Comparison of ENCODE assay signal across 16 mouse cellular contexts in the genomic region with DNA sequence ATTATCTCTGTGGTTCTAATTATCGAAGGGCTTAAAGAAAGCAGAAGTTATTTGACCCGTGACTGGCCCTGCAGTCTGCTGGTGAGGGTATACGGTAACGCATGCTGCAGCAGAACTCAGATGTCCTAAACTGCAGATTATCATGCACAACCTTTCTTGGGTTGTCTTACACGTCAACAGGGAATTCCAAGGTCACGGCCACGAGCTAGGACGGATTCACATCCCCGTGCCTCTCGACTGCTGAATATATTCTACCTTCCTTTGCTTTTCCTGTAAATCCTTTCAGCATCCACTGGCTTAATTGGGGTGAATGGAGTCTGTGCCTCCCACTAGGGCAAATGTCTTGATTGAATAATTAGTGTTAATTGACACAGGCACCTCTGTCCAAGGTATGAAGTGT.
A peak's percentile ranks its signal among the peaks of the same experiment; 100 is the strongest.
DNase-seq lines count a peak whose midpoint lies in the region; ATAC-seq lines count a peak whose summit lies in the region.
"Had no signal": no experiment of that assay in that cellular context is flagged by ENCODE, and none has a peak within 500 bp of the region (broad histone marks: within the 10 kb centered on the region; RNA-seq: fewer than 3 reads in every experiment).

No protein-coding gene starts in this region.

- no peak overlapping the region for H3K4me3 ChIP-seq in heart, embryonic 12.5 days
- H3K4me3 ChIP-seq in hindbrain, embryonic 11.5 days (ENCODE audit: low read depth, low read length): no peak overlapping the region
- no peak overlapping the region for H3K4me3 ChIP-seq in midbrain, embryonic 15.5 days
- H3K4me3 ChIP-seq: erythroblast, embryonic 14.5 days; kidney, embryonic 15.5 days had no signal

- no peaks in the 10 kb centered on the region for H3K9me3 ChIP-seq in heart, embryonic 12.5 days (replicated peaks)
- no peaks in the 10 kb centered on the region for H3K9me3 ChIP-seq in hindbrain, embryonic 11.5 days (ENCODE audit: control insufficient read depth, low read length)
- H3K9me3 ChIP-seq in midbrain, embryonic 15.5 days: no peaks in the 10 kb centered on the region
- H3K9me3 ChIP-seq: kidney, embryonic 15.5 days had no signal

- no peak for DNase-seq in heart, adult 18-20 months
- peak; percentile 35 for DNase-seq in embryo, embryonic 10.5 days (ENCODE audit: low spot score)
- peak; percentile 31 for DNase-seq in hindbrain, embryonic 11.5 days (ENCODE audit: low spot score)
- DNase-seq in thymus, postnatal 10 days (ENCODE audit: low spot score in 2 of 2): no peak
- DNase-seq in kidney, postnatal 10 days: no peak
- DNase-seq in gastrocnemius, postnatal 4 days (ENCODE audit: low spot score in 2 of 2): no peak
- DNase-seq: adrenal gland, adult 2 months; cerebellum, postnatal 36 days; gastrocnemius, postnatal 36 days; left cerebral cortex, postnatal 4 days had no signal

- no peak overlapping the region for H3K9ac ChIP-seq in heart, embryonic 12.5 days
- H3K9ac ChIP-seq in hindbrain, embryonic 11.5 days (ENCODE audit: low read depth, low read length): no peak overlapping the region
- H3K9ac ChIP-seq in midbrain, embryonic 15.5 days: no peak overlapping the region
- H3K9ac ChIP-seq: kidney, embryonic 15.5 days; liver, embryonic 14.5 days had no signal

- 23% methylated on average over 10 of the region's 10 CpGs for WGBS in heart, embryonic 12.5 days
- WGBS in hindbrain, embryonic 11.5 days: 39% methylated on average over 10 of the region's 10 CpGs
- WGBS in midbrain, embryonic 15.5 days: 15% methylated on average over 10 of the region's 10 CpGs

- 0 out of 2 replicates have a peak overlapping the region, but pooled peaks have one; percentile 50 for H3K27ac ChIP-seq in heart, embryonic 12.5 days (ENCODE audit: poor library complexity, severe bottlenecking)
- peak overlapping the region; percentile 81; the same call in 1 of the 2 replicates for H3K27ac ChIP-seq in hindbrain, embryonic 11.5 days (ENCODE audit: low read depth, low read length)
- H3K27ac ChIP-seq in midbrain, embryonic 15.5 days: peak overlapping the region; percentile 69
- H3K27ac ChIP-seq: liver, embryonic 14.5 days had no signal

- H3K4me1 ChIP-seq in heart, embryonic 12.5 days (replicated peaks): peaks cover 40% of the 10 kb centered on the region
- peaks cover 7% of the 10 kb centered on the region for H3K4me1 ChIP-seq in hindbrain, embryonic 11.5 days (replicated peaks; ENCODE audit: control insufficient read depth, insufficient read depth, low read length)
- peaks cover 36% of the 10 kb centered on the region for H3K4me1 ChIP-seq in midbrain, embryonic 15.5 days

- no peak for ATAC-seq in heart, embryonic 12.5 days (ENCODE audit: insufficient number of reproducible peaks, low FRiP score)
- no peak for ATAC-seq in hindbrain, embryonic 11.5 days (ENCODE audit: low FRiP score)
- ATAC-seq in midbrain, embryonic 15.5 days (replicated peaks): no peak
- ATAC-seq: Patski had no signal

- H3K27me3 ChIP-seq in heart, embryonic 12.5 days (replicated peaks): no peaks in the 10 kb centered on the region
- H3K27me3 ChIP-seq in hindbrain, embryonic 11.5 days (ENCODE audit: control insufficient read depth, insufficient read depth, low read length): no peaks in the 10 kb centered on the region
- no peaks in the 10 kb centered on the region for H3K27me3 ChIP-seq in midbrain, embryonic 15.5 days (replicated peaks)
- H3K27me3 ChIP-seq: kidney, embryonic 15.5 days; Patski had no signal

- no peaks in the 10 kb centered on the region for H3K36me3 ChIP-seq in heart, embryonic 12.5 days
- no peaks in the 10 kb centered on the region for H3K36me3 ChIP-seq in hindbrain, embryonic 11.5 days (ENCODE audit: control insufficient read depth, insufficient read depth, low read length)
- H3K36me3 ChIP-seq in midbrain, embryonic 15.5 days (replicated peaks): no peaks in the 10 kb centered on the region
- H3K36me3 ChIP-seq: kidney, embryonic 15.5 days had no signal

- no peak overlapping the region for H3K4me2 ChIP-seq in heart, embryonic 12.5 days
- H3K4me2 ChIP-seq in hindbrain, embryonic 11.5 days (replicated peaks; ENCODE audit: low read depth, low read length): no peak overlapping the region
- H3K4me2 ChIP-seq in midbrain, embryonic 15.5 days: no peak overlapping the region
- H3K4me2 ChIP-seq: kidney, embryonic 15.5 days had no signal

Comparison
In these comparisons a context has a peak if more than half of its experiments do, and no peak if none do; other contexts are left out.
1. DNase-seq: peak in embryo, embryonic 10.5 days (single experiment) and hindbrain, embryonic 11.5 days (single experiment); none in heart, adult 18-20 months (0 of 2), thymus, postnatal 10 days (0 of 2), kidney, postnatal 10 days (single experiment) and gastrocnemius, postnatal 4 days (0 of 2).
2. Peak in every context shown above with its lines, with median percentiles within 50 percentile points of each other: H3K27ac ChIP-seq.